ENCODE assay signal across 26 mouse cellular contexts in genomic region chr5:138090737-138091136, GRCm38 (mm10). TPM values are rescaled to one million over a fixed set of nuclear protein-coding genes. Genes with fewer than 3 reads are reported as not detected.
DNase-seq lines count a peak whose midpoint lies in the region; ATAC-seq and TF ChIP-seq lines count a peak whose summit lies in the region.
"Had no signal": no experiment of that assay in that cellular context is flagged by ENCODE, and none has a peak within 500 bp of the region (broad histone marks: within the 10 kb centered on the region; RNA-seq: fewer than 3 reads in every experiment).

No protein-coding gene starts in this region.

- H3K4me3 ChIP-seq in liver, adult 2 months (ENCODE audit: insufficient read depth, low read depth, low read length) = no peak overlapping the region
- no peak overlapping the region for H3K4me3 ChIP-seq in liver, embryonic 11.5 days (ENCODE audit: low read depth, low read length)
- no peak overlapping the region for H3K4me3 ChIP-seq in heart, embryonic 11.5 days (ENCODE audit: low read depth, low read length)
- no peak overlapping the region for H3K4me3 ChIP-seq in thymus, adult 2 months (ENCODE audit: control insufficient read depth, insufficient read depth, low read length)
- H3K4me3 ChIP-seq: embryonic facial prominence, embryonic 10.5 days; embryonic facial prominence, embryonic 12.5 days; forebrain, embryonic 13.5 days; forebrain, embryonic 15.5 days had no signal

- no peaks in the 10 kb centered on the region for H3K27me3 ChIP-seq in liver, adult 2 months (ENCODE audit: control insufficient read depth, insufficient read depth, low read length)
- no peaks in the 10 kb centered on the region for H3K27me3 ChIP-seq in liver, embryonic 11.5 days (replicated peaks; ENCODE audit: control insufficient read depth, insufficient read depth, low read length)
- H3K27me3 ChIP-seq in heart, embryonic 11.5 days (ENCODE audit: control insufficient read depth, insufficient read depth, low read length) = no peaks in the 10 kb centered on the region
- no peaks in the 10 kb centered on the region for H3K27me3 ChIP-seq in thymus, adult 2 months (ENCODE audit: control insufficient read depth, insufficient read depth, low read length)
- H3K27me3 ChIP-seq: embryonic facial prominence, embryonic 12.5 days; forebrain, embryonic 13.5 days; forebrain, embryonic 15.5 days; Patski had no signal

- peaks cover 22% of the 10 kb centered on the region; the same call in 1 of the 2 replicates for H3K79me2 ChIP-seq in liver, adult 2 months (ENCODE audit: control insufficient read depth, insufficient read depth, low read length)

- WGBS in liver, adult 2 months = 93% methylated on average over 5 of the region's 5 CpGs
- WGBS in liver, embryonic 11.5 days = 97% methylated on average over 5 of the region's 5 CpGs
- 95% methylated on average over 5 of the region's 5 CpGs for WGBS in heart, embryonic 11.5 days (ENCODE audit: insufficient replicate concordance)
- 96% methylated on average over 5 of the region's 5 CpGs for WGBS in thymus, adult 2 months

- H3K27ac ChIP-seq in liver, adult 2 months (replicated peaks; ENCODE audit: insufficient read depth, low read depth, low read length) = 0 out of 2 replicates have a peak overlapping the region, but pooled peaks have one; percentile 20
- H3K27ac ChIP-seq in liver, embryonic 11.5 days (ENCODE audit: low read depth, low read length) = no peak overlapping the region
- no peak overlapping the region for H3K27ac ChIP-seq in heart, embryonic 11.5 days (ENCODE audit: low read depth, low read length)
- no peak overlapping the region for H3K27ac ChIP-seq in thymus, adult 2 months (ENCODE audit: control insufficient read depth, insufficient read depth, low read length)
- H3K27ac ChIP-seq: embryonic facial prominence, embryonic 10.5 days; embryonic facial prominence, embryonic 12.5 days; forebrain, embryonic 13.5 days; forebrain, embryonic 15.5 days had no signal

- H3K4me1 ChIP-seq in liver, adult 2 months (ENCODE audit: control insufficient read depth, insufficient read depth, low read length) = peaks cover 39% of the 10 kb centered on the region
- H3K4me1 ChIP-seq in liver, embryonic 11.5 days (replicated peaks; ENCODE audit: control insufficient read depth, insufficient read depth, low read length) = peaks cover 5% of the 10 kb centered on the region; the same call in 1 of the 2 replicates
- no peaks in the 10 kb centered on the region for H3K4me1 ChIP-seq in heart, embryonic 11.5 days (ENCODE audit: control insufficient read depth, insufficient read depth, low read length)
- no peaks in the 10 kb centered on the region for H3K4me1 ChIP-seq in thymus, adult 2 months (replicated peaks; ENCODE audit: control insufficient read depth, insufficient read depth, low read length)
- H3K4me1 ChIP-seq: embryonic facial prominence, embryonic 12.5 days had no signal

- H3K4me2 ChIP-seq in liver, embryonic 11.5 days = no peak overlapping the region
- H3K4me2 ChIP-seq in heart, embryonic 11.5 days = no peak overlapping the region
- H3K4me2 ChIP-seq: embryonic facial prominence, embryonic 12.5 days; forebrain, embryonic 13.5 days; forebrain, embryonic 15.5 days had no signal

- no peak for DNase-seq in liver, adult 2 months (ENCODE audit: extremely low read depth, low read depth, low spot score)
- no peak for DNase-seq in liver, embryonic 11.5 days (ENCODE audit: low spot score)
- DNase-seq in ES-CJ7 (ENCODE audit: low read depth, low spot score) = peak; percentile 39
- peak; percentile 47 for DNase-seq in R1 (ENCODE audit: low read depth, low spot score)
- no peak for DNase-seq in gastrocnemius, postnatal 4 days (ENCODE audit: low spot score in 2 of 2)
- no peak for DNase-seq in thymus, adult 2 months
- DNase-seq: adrenal gland, adult 8-10 months; cerebellum, adult 11-12 months; cerebellum, adult 2 months; cerebellum, adult 9-10 months had no signal

- H3K9me3 ChIP-seq in liver, embryonic 11.5 days (ENCODE audit: control insufficient read depth, low read length) = no peaks in the 10 kb centered on the region
- no peaks in the 10 kb centered on the region for H3K9me3 ChIP-seq in heart, embryonic 11.5 days (replicated peaks; ENCODE audit: control insufficient read depth, low read length)
- H3K9me3 ChIP-seq: embryonic facial prominence, embryonic 10.5 days; embryonic facial prominence, embryonic 12.5 days; forebrain, embryonic 13.5 days; forebrain, embryonic 15.5 days; G1E had no signal

- no peak for ATAC-seq in liver, embryonic 11.5 days (replicated peaks; ENCODE audit: low FRiP score)
- no peak for ATAC-seq in heart, embryonic 11.5 days (replicated peaks; ENCODE audit: insufficient number of reproducible peaks, low FRiP score, low TSS enrichment)
- ATAC-seq: activated CD4-positive, CD25-positive, alpha-beta regulatory T cell, adult 4 months; forebrain, embryonic 13.5 days; forebrain, embryonic 15.5 days; forebrain, postnatal 0 days; Patski had no signal

- no peak overlapping the region for H3K9ac ChIP-seq in liver, adult 2 months (ENCODE audit: low read depth, low read length)
- no peak overlapping the region for H3K9ac ChIP-seq in liver, embryonic 11.5 days (ENCODE audit: low read depth, low read length)
- no peak overlapping the region for H3K9ac ChIP-seq in heart, embryonic 11.5 days (ENCODE audit: low read depth, low read length)
- H3K9ac ChIP-seq: embryonic facial prominence, embryonic 12.5 days; forebrain, embryonic 13.5 days; forebrain, embryonic 15.5 days; forebrain, postnatal 0 days had no signal

- no peak for TF ChIP-seq CTCF in liver, adult 2 months (IDR thresholded peaks at IDR 0.05; ENCODE audit: low read depth, low read length)
- TF ChIP-seq CTCF in thymus, adult 2 months (IDR thresholded peaks at IDR 0.05; ENCODE audit: borderline replicate concordance, control insufficient read depth, extremely low read depth, insufficient read depth, low read length, poor library complexity) = no peak

- peaks cover 33% of the 10 kb centered on the region for H3K36me3 ChIP-seq in liver, adult 2 months (ENCODE audit: control insufficient read depth, insufficient read depth, low read length)
- peaks cover 18% of the 10 kb centered on the region for H3K36me3 ChIP-seq in liver, embryonic 11.5 days (ENCODE audit: control insufficient read depth, insufficient read depth, low read length)
- H3K36me3 ChIP-seq in heart, embryonic 11.5 days (ENCODE audit: control insufficient read depth, insufficient read depth, low read length) = peaks cover 15% of the 10 kb centered on the region
- peaks cover 31% of the 10 kb centered on the region for H3K36me3 ChIP-seq in thymus, adult 2 months (ENCODE audit: control insufficient read depth, insufficient read depth, low read length)

- TF ChIP-seq POLR2A in liver, adult 2 months (IDR thresholded peaks at IDR 0.05; ENCODE audit: extremely low read depth, insufficient read depth, low read length) = no peak
- TF ChIP-seq POLR2A in thymus, adult 2 months (IDR thresholded peaks at IDR 0.05; ENCODE audit: control insufficient read depth, extremely low read depth, insufficient read depth, low read length, poor library complexity) = no peak

RNA-seq across cellular contexts. Expression of gene Zkscan1, which starts 5.9 kb away (rescaled TPM):
- 22.2 and 24.3 TPM in 2 replicates for total RNA-seq in liver, adult 2 months (2014; rRNA removed)
- polyA plus RNA-seq in liver, adult 2 months (2012; rRNA removed) = 3.1 and 3.9 TPM in 2 replicates
- polyA plus RNA-seq in liver, embryonic 11.5 days (2014; fragmentation: Nextera tagmentation; extraction: Ambion mirVana) = 15.8 and 18.0 TPM in 2 replicates
- 10 to 100 TPM; 18.7 to 19.4 TPM for total RNA-seq in gastrocnemius, postnatal 4 days (2021)
- polyA plus RNA-seq in heart, embryonic 11.5 days (2014; fragmentation: Nextera tagmentation; extraction: Ambion mirVana) = 13.0 and 18.1 TPM in 2 replicates
- 5.1 and 5.9 TPM in 2 replicates for polyA plus RNA-seq in thymus, adult 2 months (2012; rRNA removed)

RNA-seq across cellular contexts. Expression of gene Zscan21, which starts 26.0 kb away (rescaled TPM):
- total RNA-seq in liver, adult 2 months (2014; rRNA removed) = 8.9 and 10.2 TPM in 2 replicates
- 6.0 and 6.8 TPM in 2 replicates for polyA plus RNA-seq in liver, adult 2 months (2012; rRNA removed)
- polyA plus RNA-seq in liver, embryonic 11.5 days (2014; fragmentation: Nextera tagmentation; extraction: Ambion mirVana) = 33.9 TPM in 2 replicates
- total RNA-seq in gastrocnemius, postnatal 4 days (2021) = 10 to 100 TPM; 19.6 to 23.0 TPM
- polyA plus RNA-seq in heart, embryonic 11.5 days (2014; fragmentation: Nextera tagmentation; extraction: Ambion mirVana) = 45.7 and 48.5 TPM in 2 replicates
- 11.1 and 13.0 TPM in 2 replicates for polyA plus RNA-seq in thymus, adult 2 months (2012; rRNA removed)

RNA-seq across cellular contexts. Expression of gene Smok3c, which starts 37.7 kb away (rescaled TPM):
- total RNA-seq in liver, adult 2 months (2014; rRNA removed) = not detected in 2 replicates
- polyA plus RNA-seq in liver, adult 2 months (2012; rRNA removed) = not detected in 2 replicates
- not detected in 2 replicates for polyA plus RNA-seq in liver, embryonic 11.5 days (2014; fragmentation: Nextera tagmentation; extraction: Ambion mirVana)
- total RNA-seq in gastrocnemius, postnatal 4 days (2021) = not detected
- not detected in 2 replicates for polyA plus RNA-seq in heart, embryonic 11.5 days (2014; fragmentation: Nextera tagmentation; extraction: Ambion mirVana)
- not detected in 2 replicates for polyA plus RNA-seq in thymus, adult 2 months (2012; rRNA removed)
- total RNA-seq: adrenal gland, adult 18-20 months; adrenal gland, adult 8-10 months; adrenal gland, postnatal 14 days; adrenal gland, postnatal 36 days; forebrain, postnatal 0 days had no signal
- polyA plus RNA-seq: activated CD4-positive, CD25-positive, alpha-beta regulatory T cell, adult 4 months; C2C12; cerebellum, adult 2 months; cortical plate, adult 2 months; embryonic facial prominence, embryonic 10.5 days; embryonic facial prominence, embryonic 12.5 days; embryonic facial prominence, embryonic 14.5 days; forebrain, embryonic 11.5 days; forebrain, embryonic 13.5 days; forebrain, embryonic 15.5 days; forebrain, postnatal 0 days; G1E; Patski had no signal

Comparison
In these comparisons a context has a peak if more than half of its experiments do, and no peak if none do; other contexts are left out.
1. DNase-seq: peak in ES-CJ7 (single experiment) and R1 (single experiment); none in liver, adult 2 months (single experiment), liver, embryonic 11.5 days (single experiment), gastrocnemius, postnatal 4 days (0 of 2) and thymus, adult 2 months (single experiment).